Mouse (Mus musculus): ENCODE measurements at regions not wholly inside any gene's neighbourhood (a gene's known extent, or its start where the extent isn't known, plus 50 kb on each side); places are given as distances from the start of the nearest gene placed in this dataset.
"Not testable (repeated sequence)": the region's sequence is repeated elsewhere in the genome, so short reads cannot be mapped to it uniquely, and the experiment has no call there.

- DNase-seq (ENCODE audit: low spot score), result no peak
Observed at GRCm38 (mm10) chr14:45806726-45807280, 148.9 kb upstream of the Ddhd1 start.

DNA sequence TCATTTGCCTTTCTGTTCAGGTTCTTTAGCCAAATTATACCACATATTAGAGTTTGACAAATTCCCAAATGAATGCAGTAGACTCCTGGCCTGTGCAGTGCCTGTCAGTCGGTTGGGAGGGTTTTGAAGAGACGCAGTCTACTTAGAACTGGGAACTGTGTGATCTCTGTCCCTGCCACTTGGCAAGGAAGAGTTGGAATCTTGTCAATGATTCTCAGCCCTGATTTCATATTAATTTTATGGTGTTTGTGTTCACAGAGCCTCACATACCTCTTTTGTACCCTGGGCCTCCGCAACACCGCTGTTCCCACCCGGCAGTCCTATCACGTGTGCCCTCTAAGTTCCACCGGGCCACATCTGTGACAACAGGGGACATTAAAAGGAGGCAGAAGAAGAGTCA lies 149.8 kb upstream of the Ddhd1 start:
- no peak for DNase-seq (ENCODE audit: low spot score)

- no peak for DNase-seq (ENCODE audit: low spot score)
Observed at GRCm38 (mm10) chr14:45809491-45809890, 151.5 kb upstream of the Ddhd1 start.

DNA sequence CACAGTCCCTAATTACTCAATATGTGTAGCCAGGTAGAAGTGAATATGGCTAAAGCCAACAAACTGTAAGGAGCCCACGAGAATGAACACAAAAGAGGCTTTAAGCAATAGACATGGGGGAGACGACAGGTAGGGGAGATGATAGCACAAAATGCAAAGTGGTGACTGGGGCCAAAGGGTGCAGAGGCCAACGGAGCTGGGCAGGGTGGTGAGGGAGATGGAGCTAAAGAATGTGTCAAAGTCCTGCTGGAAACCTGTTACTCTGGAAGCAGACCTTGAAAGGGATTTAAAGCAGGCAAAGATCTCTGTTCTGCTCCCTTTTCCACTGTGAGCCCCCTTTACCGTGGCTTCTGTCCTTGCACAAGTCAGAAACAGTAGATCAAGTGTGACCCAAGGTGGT lies 152.2 kb upstream of the Ddhd1 start:
- DNase-seq (ENCODE audit: low spot score), result no peak

DNA sequence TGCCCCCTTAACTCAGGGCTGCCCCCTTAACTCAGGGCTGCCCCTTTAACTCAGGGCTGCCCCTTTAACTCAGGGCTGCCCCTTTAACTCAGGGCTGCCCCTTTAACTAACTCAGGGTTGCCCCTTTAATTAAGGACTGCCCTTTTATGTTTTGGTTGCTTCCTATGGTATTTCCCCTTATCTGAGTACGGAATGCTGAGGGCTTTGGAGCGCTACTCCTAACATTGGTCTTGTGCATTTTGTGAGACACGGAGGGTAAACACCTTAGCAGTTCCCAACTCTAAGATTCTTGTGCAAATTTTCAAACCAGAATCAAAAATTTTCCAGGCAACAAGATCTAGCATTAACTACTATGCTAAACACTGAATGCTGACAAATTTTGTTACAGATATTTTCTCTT lies 152.7 kb upstream of the Ddhd1 start:
- no peak for DNase-seq (ENCODE audit: low spot score)

DNA sequence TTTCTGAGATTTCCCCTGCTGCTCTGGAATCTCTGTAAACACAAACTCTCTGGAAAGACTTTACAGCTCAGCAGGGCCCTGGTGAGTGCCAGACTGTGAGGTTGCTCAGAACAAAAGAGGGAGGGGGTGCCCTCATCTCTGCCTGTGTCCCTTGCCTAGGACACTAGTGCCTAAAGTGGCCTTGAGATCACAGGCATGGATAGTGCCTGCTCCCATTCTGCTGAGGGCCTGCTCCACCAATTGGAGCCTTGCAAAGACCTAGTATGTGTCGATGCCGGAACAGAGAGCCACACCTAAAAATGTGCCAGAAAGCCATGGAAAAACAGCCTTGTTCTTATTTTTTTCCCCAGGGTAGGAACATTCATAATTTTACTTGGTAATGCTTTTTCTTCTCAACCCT lies 157.7 kb upstream of the Ddhd1 start:
- no peak for DNase-seq (ENCODE audit: low spot score)

DNA sequence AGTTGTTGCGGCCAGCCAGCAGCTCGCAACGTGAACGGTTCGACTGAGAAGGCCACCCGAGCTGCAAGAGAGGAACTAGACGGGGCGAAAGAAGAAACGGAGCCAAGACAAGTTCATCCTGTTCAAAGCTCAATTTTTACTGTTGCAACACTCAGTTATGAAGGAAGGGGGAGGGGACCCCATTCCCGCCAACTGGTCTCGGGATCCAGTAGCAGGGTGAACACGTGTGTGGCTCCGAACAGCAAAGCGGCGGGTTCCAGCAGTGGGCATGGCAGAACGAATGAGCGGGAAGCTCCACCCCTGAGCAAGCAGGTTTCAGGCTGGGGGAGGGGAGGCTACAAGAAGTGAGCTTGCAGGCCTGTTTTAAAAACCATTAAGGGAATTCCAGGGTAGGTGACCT lies 158.7 kb upstream of the Ddhd1 start:
- not testable (repeated sequence) for DNase-seq (ENCODE audit: low spot score)

- no peak for DNase-seq (ENCODE audit: low spot score)
Observed at GRCm38 (mm10) chr14:45817756-45818155, 159.8 kb upstream of the Ddhd1 start.

GRCm38 (mm10) chr14:45824601-45825000 lies 166.7 kb upstream of the Ddhd1 start:
- no peak for DNase-seq (ENCODE audit: low spot score)

DNA sequence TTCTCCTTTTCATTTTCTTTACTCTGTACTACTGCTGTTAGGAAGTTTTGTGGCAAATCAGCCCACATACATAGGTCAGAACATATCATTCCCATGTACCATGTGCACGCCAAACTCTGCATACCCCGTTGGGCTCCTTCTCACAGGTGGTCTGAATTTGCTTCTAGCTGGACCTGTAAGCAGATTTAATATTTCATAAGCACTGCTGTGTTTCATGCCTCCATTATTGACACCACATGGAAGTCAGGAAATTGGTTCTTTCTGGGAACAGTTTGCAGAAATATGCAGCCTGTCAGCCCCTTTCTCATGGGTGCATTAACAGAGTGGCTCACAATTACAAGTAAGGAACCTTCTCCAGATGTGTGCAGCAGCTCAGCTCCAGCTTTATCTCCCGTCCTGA lies 168.1 kb upstream of the Ddhd1 start:
- no peak for DNase-seq (ENCODE audit: low spot score)

- no peak for DNase-seq (ENCODE audit: low spot score)
Observed at GRCm38 (mm10) chr14:45827096-45827495, 169.2 kb upstream of the Ddhd1 start.

GRCm38 (mm10) chr14:45830457-45830856 lies 172.5 kb upstream of the Ddhd1 start:
- DNase-seq (ENCODE audit: low spot score), result no peak

- DNase-seq (ENCODE audit: low spot score), result no peak
Observed at GRCm38 (mm10) chr14:45837039-45837438, 179.1 kb upstream of the Ddhd1 start.

DNA sequence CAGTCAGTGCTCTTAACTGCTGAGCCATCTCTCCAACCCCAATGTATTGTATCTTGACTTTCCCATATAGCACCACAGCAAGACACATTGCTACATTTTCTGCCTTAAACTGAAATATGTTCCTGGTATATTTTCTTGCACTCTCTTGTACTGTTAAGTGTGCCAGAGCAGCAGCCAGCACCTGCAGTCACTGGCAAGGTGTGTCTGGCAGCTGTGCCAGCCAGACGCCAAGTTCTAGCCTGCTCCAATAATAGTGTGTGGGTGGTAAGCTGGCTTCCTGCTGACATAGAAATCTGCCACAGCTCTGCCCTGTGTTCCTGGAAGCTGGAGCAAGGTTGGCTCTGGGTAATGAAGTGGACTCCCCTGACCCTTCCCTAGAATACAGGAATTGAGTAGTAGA lies 185.9 kb upstream of the Ddhd1 start:
- no peak for DNase-seq (ENCODE audit: low spot score)

- no peak for DNase-seq (ENCODE audit: low spot score)
Observed at GRCm38 (mm10) chr14:45850588-45850987, 192.6 kb upstream of the Ddhd1 start.

DNA sequence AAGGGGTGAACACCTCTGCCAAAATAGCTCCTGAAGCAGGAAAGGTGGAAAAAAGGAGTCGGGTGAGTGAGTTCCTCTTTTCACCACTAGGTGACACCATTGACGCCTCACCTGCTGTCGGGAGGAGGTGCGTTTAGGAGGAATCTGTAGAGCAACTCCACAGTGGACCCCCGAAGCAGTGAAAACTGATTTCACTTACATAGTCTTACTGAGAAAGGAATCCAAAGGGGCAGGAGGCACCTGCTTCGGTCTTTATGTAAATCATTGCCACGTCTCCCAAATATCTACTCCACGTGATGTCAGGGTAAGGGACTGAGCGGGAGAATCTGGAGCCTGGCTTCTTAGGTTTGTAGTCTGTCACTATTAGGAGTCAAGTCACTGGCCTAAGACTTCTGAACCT lies 220.5 kb upstream of the Ddhd1 start:
- DNase-seq (ENCODE audit: low spot score), result no peak

DNA sequence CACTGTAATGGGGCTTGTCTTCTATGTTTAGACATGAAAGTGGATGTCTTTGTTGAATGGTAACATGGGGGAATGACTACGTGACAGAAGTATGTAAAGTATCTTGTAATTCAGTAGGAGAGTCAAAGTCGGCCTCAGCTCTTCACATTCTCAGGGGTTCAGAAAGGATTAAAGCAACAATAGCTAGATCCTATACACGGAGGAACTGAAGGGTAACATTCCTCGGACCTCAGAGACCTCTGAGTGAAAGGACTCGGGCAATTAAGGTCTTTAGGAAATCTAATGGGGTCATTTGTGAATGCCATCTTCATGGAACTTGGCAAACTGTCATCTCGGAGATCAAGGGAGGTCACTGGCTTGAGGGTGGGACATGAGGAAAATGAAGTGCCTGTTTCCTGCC lies 262.8 kb upstream of the Ddhd1 start:
- DNase-seq (ENCODE audit: low spot score), result no peak

GRCm38 (mm10) chr14:45943581-45943980 lies 285.6 kb upstream of the Ddhd1 start:
- DNase-seq (ENCODE audit: low spot score), result no peak

DNA sequence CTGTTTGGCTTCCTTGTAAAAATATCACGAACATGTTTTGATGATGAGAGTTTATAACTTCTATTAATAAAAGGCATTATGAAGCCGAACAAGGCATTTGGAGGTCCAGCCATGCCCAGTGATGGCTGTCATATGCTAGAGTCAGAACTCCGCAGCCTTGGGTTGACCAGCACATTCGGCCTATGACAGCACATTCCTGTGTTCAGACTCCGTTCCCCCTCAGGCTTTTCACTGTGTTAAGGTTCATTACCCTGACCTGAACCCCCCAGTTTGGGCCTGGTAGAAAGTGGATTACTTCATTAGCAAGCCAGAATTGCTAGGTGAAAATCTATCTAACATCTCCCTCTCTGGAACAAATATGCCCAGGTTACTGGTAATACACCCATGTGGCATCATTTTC lies 286.2 kb upstream of the Ddhd1 start:
- DNase-seq (ENCODE audit: low spot score), result no peak

- DNase-seq (ENCODE audit: low spot score), result no peak
Observed at GRCm38 (mm10) chr14:45944506-45944905, 286.6 kb upstream of the Ddhd1 start.

DNA sequence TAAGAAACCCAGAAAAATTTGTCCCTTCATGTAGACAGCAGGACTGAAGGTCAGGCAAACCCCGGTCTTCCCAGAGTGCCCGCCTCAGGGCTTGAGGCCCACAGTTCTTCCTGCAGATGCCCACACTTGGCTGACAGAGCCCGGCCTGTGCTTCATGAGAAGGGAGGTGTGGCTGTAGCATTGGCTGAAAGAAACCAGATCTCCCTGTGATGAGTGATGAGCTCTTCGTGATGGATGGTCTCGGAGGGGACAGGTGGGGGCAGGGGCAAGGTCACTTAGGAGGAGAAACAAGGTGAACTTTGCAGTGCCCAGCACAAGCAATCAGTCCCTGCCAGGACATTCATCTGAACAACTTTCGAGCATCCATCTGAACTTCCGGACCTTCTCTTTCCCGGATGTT lies 298.7 kb upstream of the Ddhd1 start:
- DNase-seq (ENCODE audit: low spot score), result no peak

- DNase-seq (ENCODE audit: low spot score), result no peak
Observed at GRCm38 (mm10) chr14:45962474-45962873, 304.5 kb upstream of the Ddhd1 start.

DNA sequence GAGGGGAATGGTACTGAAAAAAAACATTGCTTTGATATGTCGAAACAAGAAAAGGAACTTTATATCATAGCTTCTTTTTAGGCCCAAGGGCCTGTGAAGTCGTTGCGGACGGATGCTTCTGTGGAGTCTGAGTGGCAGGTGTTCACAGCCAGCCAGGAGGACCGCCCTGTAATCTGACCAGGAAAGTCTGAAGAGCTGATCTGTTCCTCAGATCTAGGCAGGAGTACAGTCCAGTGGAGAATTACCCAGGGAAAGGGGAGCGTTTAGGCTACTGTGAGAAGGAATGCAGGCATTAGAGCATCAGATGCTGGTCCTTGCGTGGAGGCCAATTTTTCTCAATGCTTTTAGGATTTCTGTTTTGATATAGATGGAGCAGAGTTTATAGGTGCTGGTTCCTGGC lies 306.1 kb upstream of the Ddhd1 start:
- DNase-seq (ENCODE audit: low spot score), result no peak

DNA sequence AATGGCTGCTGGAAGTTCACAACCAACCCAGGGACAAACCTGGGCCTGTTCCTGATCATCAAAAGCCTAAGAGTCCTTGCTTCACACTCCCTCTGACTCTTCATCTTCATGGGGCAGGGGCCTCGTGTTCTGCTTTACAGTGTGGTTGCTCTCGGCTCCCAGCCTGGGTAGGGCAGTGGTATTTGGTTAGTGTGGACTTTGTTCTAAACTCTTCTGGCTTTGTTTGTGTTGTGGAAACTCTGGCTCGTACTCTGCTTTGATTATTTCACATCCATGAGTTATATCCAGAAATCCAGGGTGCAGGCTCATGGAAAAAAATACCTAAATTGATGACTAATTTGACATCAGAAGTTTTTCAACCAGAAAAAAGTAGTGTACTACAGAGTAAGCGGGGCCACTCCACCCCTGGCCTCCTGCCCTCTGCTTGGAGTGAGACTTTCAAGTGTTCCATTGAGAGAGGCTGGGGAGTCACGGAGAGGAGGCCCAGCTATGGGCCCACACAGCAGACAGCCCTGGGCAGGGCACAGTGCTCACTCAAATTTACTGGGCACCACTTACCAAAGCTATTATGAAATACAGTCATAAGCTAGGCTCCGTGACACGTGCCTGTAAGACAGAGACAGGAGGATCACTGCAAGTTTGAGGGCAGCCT lies 325.4 kb upstream of the Ddhd1 start:
- no peak for DNase-seq (ENCODE audit: low spot score)
